Mouse (Mus musculus): ENCODE results near the gene Senp3. TPM values are rescaled to one million over a fixed set of nuclear protein-coding genes. Genes with fewer than 3 reads are reported as not detected.

Gene Senp3
- polyA plus RNA-seq (2012; rRNA removed), result 152 and 154 TPM in 2 replicates

GRCm38 (mm10) chr11:69681314-69682208, at the start of gene Senp3:
Senp3 (minus strand) TSS chr11:69682084.

GRCm38 (mm10) chr11:69695361-69696181, 13.7 kb upstream of the Senp3 start, which contains the start of the genes Tnfsf12 and Tnfsfm13:
Tnfsf12 (minus strand) TSS chr11:69695849.
Tnfsfm13 (minus strand) TSS chr11:69696098.

GRCm38 (mm10) chr11:69685526-69686148, 3.8 kb upstream of the Senp3 start, which contains the start of gene Tnfsf13:
Tnfsf13 (minus strand) TSS chr11:69685784.

GRCm38 (mm10) chr11:69672211-69672706, 9.6 kb downstream of the Senp3 start, which contains the start of gene Eif4a1:
Eif4a1 (minus strand) TSS chr11:69672423.

GRCm38 (mm10) chr11:69665961-69666664, 15.8 kb downstream of the Senp3 start, which contains the start of gene Cd68:
Cd68 (minus strand) TSS chr11:69666153.

GRCm38 (mm10) chr11:69662213-69662966, 19.5 kb downstream of the Senp3 start, which contains the start of gene Mpdu1:
Mpdu1 (minus strand) TSS chr11:69662642.

GRCm38 (mm10) chr11:69655264-69656064, 26.4 kb downstream of the Senp3 start, which contains the start of gene Sox15:
Sox15 (plus strand) TSS chr11:69655314.

GRCm38 (mm10) chr11:69632284-69633089, 49.4 kb downstream of the Senp3 start, which contains the start of gene Fxr2:
Fxr2 (plus strand) TSS chr11:69632990.

Other genes with a start within 250 kb of the Senp3 start
- gene Dnah2, start 133.0 kb downstream of the Senp3 start, polyA plus RNA-seq (2012; rRNA removed), result 4.1 and 5.0 TPM in 2 replicates
- 144 and 154 TPM in 2 replicates for gene Efnb3, start 121.9 kb downstream of the Senp3 start, polyA plus RNA-seq (2012; rRNA removed)
- gene Wrap53, start 101.8 kb downstream of the Senp3 start, polyA plus RNA-seq (2012; rRNA removed), result 19.6 and 22.7 TPM in 2 replicates
- 118 TPM in 2 replicates for gene Trp53, start 101.7 kb downstream of the Senp3 start, polyA plus RNA-seq (2012; rRNA removed)
- 47.1 and 54.8 TPM in 2 replicates for gene Atp1b2, start 76.1 kb downstream of the Senp3 start, polyA plus RNA-seq (2012; rRNA removed)
- gene Shbg, start 64.2 kb downstream of the Senp3 start, polyA plus RNA-seq (2012; rRNA removed), result not detected in 2 replicates
- gene Sat2, start 60.1 kb downstream of the Senp3 start, polyA plus RNA-seq (2012; rRNA removed), result 18.7 and 19.4 TPM in 2 replicates
- 144 and 164 TPM in 2 replicates for gene Fxr2, start 49.1 kb downstream of the Senp3 start, polyA plus RNA-seq (2012; rRNA removed)
- gene Sox15, start 26.8 kb downstream of the Senp3 start, polyA plus RNA-seq (2012; rRNA removed), result 0.12 and 0.38 TPM in 2 replicates
- gene Mpdu1, start 19.4 kb downstream of the Senp3 start, polyA plus RNA-seq (2012; rRNA removed), result 132 and 137 TPM in 2 replicates
- gene Cd68, start 15.9 kb downstream of the Senp3 start, polyA plus RNA-seq (2012; rRNA removed), result 9.8 and 10.6 TPM in 2 replicates
- gene Eif4a1, start 9.7 kb downstream of the Senp3 start, polyA plus RNA-seq (2012; rRNA removed), result 922 and 1,086 TPM in 2 replicates
- gene Tnfsf13, start 3.7 kb upstream of the Senp3 start, polyA plus RNA-seq (2012; rRNA removed), result 0.74 and 1.5 TPM in 2 replicates
- 4.1 and 8.2 TPM in 2 replicates for gene Tnfsf12, start 13.8 kb upstream of the Senp3 start, polyA plus RNA-seq (2012; rRNA removed)
- gene Tnfsfm13, start 14.0 kb upstream of the Senp3 start, polyA plus RNA-seq (2012; rRNA removed), result 1.3 and 2.6 TPM in 2 replicates
- 59.4 and 63.8 TPM in 2 replicates for gene Polr2a, start 76.6 kb upstream of the Senp3 start, polyA plus RNA-seq (2012; rRNA removed)
- 0.84 and 1.1 TPM in 2 replicates for gene Slc35g3, start 79.9 kb upstream of the Senp3 start, polyA plus RNA-seq (2012; rRNA removed)
- gene Zbtb4, start 83.8 kb upstream of the Senp3 start, polyA plus RNA-seq (2012; rRNA removed), result 9.7 and 10.8 TPM in 2 replicates
- gene Chrnb1, start 113.9 kb upstream of the Senp3 start, polyA plus RNA-seq (2012; rRNA removed), result 2.9 and 12.3 TPM in 2 replicates
- 20.0 and 20.9 TPM in 2 replicates for gene Fgf11, start 119.8 kb upstream of the Senp3 start, polyA plus RNA-seq (2012; rRNA removed)
- 0.17 and 0.46 TPM in 2 replicates for gene Tmem102, start 123.5 kb upstream of the Senp3 start, polyA plus RNA-seq (2012; rRNA removed)
- gene Gm39566, start 133.2 kb upstream of the Senp3 start, polyA plus RNA-seq (2012; rRNA removed), result not detected in 2 replicates
- gene Spem2, start 136.4 kb upstream of the Senp3 start, polyA plus RNA-seq (2012; rRNA removed), result not detected in 2 replicates
- gene Spem1, start 140.1 kb upstream of the Senp3 start, polyA plus RNA-seq (2012; rRNA removed), result 1.5 and 2.1 TPM in 2 replicates
- 125 and 136 TPM in 2 replicates for gene Nlgn2, start 155.7 kb upstream of the Senp3 start, polyA plus RNA-seq (2012; rRNA removed)
- gene Tmem256, start 156.4 kb upstream of the Senp3 start, polyA plus RNA-seq (2012; rRNA removed), result 203 and 228 TPM in 2 replicates
- 98.8 and 111 TPM in 2 replicates for gene Plscr3, start 164.3 kb upstream of the Senp3 start, polyA plus RNA-seq (2012; rRNA removed)
- 0.05 and 0.81 TPM in 2 replicates for gene Tnk1, start 176.6 kb upstream of the Senp3 start, polyA plus RNA-seq (2012; rRNA removed)
- gene Tmem95, start 195.9 kb upstream of the Senp3 start, polyA plus RNA-seq (2012; rRNA removed), result not detected in 2 replicates
- 1.7 and 2.3 TPM in 2 replicates for gene Kctd11, start 199.3 kb upstream of the Senp3 start, polyA plus RNA-seq (2012; rRNA removed)
- 0.90 and 1.4 TPM in 2 replicates for gene Acap1, start 213.5 kb upstream of the Senp3 start, polyA plus RNA-seq (2012; rRNA removed)
- 11.9 and 13.9 TPM in 2 replicates for gene 2810408A11Rik, start 218.9 kb upstream of the Senp3 start, polyA plus RNA-seq (2012; rRNA removed)
- gene Neurl4, start 219.0 kb upstream of the Senp3 start, polyA plus RNA-seq (2012; rRNA removed), result 113 and 134 TPM in 2 replicates
- gene Gps2, start 231.8 kb upstream of the Senp3 start, polyA plus RNA-seq (2012; rRNA removed), result 100 and 101 TPM in 2 replicates
- gene Eif5a, start 239.9 kb upstream of the Senp3 start, polyA plus RNA-seq (2012; rRNA removed), result 830 and 831 TPM in 2 replicates

Data from central nervous system, embryonic 14 days (tissue).